Mouse (Mus musculus) v-Abl transformed pro-B cells (cell line): ENCODE results near the gene Plekha4.

Experiments
- in situ Hi-C, 2 experiments: fragments of 400-800 bp; cut with MboI; formaldehyde crosslinking; loops; one replicate each; pipeline ENCODE4 v1.15.1; 2025; ENCODE audit not compliant: unreplicated experiment in 2 of 2

Gene Plekha4

DNA sequence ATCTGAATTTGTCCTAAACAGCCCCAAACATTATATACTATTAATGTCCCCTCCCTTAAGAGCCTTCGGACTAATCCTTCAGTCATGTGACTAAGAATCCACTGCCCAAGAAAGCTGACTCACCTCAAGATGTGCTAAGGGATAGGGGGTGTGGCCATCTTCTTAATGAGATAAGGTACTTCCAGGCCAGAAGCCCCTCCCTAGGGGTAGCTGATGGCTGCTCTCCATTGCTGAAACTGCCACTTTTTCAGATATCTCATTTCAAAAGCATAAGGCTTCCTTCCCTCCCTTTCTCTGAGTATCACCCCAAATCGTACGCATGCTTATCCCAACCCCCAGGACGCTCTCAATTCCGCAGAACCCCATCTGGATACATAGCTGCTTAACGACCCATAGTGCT lies 17.6 kb upstream of the Plekha4 start:
- in situ Hi-C loops = loop anchor here in 1 of 2 experiments (25.0 kb wide), 1 partner anchor 1329 kb away; the partner anchor contains the start of gene Ldha

DNA sequence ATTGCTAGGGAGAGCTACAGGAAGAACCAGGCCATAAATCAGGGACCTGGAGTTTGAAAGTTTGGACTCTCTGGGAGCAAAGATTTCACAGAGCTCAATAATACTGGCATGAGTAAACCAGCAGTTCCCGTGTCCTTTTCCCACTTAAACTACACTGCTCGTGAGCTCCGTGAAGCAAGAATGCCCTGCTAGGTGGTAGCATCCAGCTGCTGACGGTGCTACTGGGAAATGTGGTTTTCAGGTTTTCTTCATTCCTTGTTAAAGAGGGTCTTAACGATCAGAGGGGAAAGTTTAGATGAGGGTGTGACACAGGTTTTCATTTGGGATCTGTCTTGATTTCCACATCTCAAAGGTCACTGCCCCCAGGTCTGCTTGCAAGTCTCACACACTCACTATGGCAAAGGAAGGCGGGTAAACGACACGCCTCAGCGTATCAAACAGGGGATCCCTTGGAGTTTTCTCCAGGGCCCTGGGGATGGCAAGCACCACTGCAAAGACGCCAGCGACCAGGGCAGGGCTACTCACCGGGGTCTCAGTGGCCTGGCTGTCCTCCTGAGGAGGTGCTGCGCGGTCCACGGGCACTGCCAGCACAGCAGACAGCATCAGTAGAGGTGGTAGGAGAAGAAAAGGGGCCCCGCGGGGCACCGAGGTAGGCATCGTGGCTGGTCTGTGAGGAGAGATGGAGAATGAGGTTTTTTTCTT lies 16.8 kb upstream of the Plekha4 start:
- in situ Hi-C loops = loop anchor here in 1 of 2 experiments (25.0 kb wide), 1 partner anchor 1328 kb away; the partner anchor contains the start of gene Ldha

DNA sequence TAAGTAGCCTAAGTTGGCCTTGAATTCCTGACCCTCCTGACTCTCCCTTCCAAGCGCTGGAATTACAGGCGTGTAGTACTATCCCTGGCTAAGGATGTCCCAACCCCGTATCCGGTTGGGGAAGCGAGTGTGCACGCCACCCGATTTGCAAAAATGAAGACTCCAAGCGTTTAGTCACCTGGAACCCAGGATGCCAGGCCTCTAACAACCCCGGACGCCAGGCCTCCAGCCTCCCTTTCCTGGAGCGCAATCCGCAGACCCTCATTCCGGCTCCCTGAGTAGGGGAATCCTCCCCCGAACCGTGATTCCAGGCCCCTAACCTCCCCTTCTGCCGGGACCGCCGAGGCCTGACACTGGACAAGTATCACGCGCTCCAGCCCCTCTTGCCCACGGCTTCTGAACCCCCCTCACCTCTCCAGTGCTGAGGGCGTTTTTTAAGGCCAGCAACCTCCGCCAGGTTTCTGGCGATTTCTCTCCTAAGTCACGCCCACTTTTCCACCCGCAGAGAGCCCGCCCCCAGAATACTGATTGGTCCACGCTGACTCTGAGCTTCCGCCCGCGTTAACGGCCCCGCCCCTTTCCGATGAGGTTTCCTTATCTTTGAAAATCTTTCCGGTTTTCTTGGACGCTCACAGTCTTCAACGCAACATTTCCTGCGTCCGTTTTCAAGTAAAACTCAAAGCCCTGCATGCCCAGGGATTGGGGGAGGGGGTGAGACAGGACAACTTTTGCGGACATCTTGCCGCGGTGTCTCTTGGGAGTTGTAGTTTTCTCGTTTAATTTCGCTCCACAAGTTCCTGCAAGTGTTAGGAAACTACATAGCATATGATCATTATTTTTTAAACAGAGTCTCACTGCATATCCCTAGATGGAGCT lies 16.0 kb upstream of the Plekha4 start, which contains the start of gene Nucb1:
TSS of gene Nucb1 (minus strand) at position 495 of the 876 bp plus-strand sequence.
- in situ Hi-C loops = loop anchor here in 1 of 2 experiments (25.0 kb wide), 1 partner anchor 1327 kb away; the partner anchor contains the start of gene Ldha

DNA sequence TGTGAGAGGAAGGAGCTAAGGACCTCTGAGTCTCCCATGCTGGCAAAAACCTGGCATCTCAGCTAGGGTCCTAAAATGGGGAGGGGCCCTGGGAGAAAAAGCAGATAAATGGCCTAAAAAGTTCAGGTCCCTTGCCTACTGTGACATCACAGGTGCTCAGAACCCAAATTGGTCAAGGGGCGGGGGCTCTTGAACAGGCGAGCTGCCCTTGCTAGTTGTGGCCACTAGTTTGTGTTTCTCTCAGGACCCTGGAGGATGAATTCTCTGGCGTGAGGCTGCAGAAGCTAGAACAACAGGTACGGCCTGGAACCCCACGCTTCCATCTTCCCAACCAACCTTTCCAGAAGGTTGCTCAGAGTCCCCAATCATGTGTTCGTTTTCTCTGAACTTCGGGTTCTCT lies 11.7 kb upstream of the Plekha4 start:
- in situ Hi-C loops = loop anchor here in 1 of 2 experiments (25.0 kb wide), 1 partner anchor 1323 kb away; the partner anchor contains the start of gene Ldha

DNA sequence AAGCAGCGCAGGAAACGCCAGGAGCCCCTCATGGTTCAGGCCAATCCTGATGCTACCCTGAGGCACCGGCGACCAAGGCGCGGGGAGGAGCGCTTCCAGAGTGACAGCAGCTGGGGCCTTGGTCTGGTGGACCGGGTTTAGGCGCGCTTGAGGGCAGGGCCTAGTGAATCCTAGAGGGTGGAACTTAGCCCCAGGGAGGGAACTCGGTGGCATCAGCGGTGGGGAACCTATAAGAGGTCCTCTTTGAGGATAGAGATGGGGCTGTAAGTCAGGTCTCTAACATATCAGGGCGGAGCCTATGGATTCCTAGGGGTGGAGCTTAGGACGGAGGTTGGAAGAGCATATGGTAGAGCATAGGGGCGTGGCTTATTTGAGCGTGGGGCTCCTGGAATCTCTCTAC lies 10.7 kb upstream of the Plekha4 start:
- in situ Hi-C loops = loop anchor here (5.0 to 25.0 kb wide), 3 partner anchors 38 to 1322 kb away; partner anchors contain the start of gene Ldha (in 1 of the 2)

DNA sequence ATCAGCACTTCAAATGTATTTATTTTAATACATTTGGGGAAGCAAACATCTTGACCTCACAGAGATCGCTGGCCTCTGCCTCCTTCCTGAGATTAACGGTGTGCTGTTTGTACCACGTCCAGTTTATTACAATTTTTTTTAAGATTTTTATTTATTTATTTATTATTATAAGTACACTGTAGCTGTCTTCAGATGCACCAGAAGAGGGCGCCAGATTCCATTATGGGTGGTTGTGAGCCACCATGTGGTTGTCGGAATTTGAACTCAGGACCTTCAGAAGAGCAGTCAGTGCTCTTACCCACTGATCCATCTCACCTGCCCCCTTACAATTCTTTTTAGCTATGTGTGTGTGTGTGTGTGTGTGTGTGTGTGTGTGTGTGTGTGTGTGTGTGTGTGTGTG lies 9.3 kb upstream of the Plekha4 start:
- in situ Hi-C loops = loop anchor here (5.0 to 25.0 kb wide), 3 partner anchors 40 to 1320 kb away; partner anchors contain the start of gene Ldha (in 1 of the 2)

DNA sequence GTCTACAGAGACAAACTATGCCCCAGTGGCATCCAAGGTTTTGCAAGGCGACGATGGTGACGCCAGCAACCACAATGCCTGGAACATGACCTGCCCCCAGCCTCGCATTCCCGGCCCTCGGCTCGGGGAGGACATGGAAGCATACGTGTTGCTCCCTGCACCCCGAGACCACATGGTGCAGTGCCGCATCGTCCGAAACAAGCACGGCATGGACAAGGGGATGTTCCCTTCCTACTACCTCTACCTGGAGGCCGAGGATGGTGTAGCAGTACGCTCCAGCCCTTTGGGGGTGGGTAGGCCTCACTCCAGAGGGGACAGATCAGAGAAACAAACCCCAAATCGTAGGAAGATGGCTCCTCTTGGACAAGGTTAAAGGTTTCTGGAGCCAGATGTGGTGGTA lies 7.5 kb upstream of the Plekha4 start:
- in situ Hi-C loops = loop anchor here (5.0 to 25.0 kb wide), 3 partner anchors 39 to 1319 kb away; partner anchors contain the start of gene Ldha (in 1 of the 2)

DNA sequence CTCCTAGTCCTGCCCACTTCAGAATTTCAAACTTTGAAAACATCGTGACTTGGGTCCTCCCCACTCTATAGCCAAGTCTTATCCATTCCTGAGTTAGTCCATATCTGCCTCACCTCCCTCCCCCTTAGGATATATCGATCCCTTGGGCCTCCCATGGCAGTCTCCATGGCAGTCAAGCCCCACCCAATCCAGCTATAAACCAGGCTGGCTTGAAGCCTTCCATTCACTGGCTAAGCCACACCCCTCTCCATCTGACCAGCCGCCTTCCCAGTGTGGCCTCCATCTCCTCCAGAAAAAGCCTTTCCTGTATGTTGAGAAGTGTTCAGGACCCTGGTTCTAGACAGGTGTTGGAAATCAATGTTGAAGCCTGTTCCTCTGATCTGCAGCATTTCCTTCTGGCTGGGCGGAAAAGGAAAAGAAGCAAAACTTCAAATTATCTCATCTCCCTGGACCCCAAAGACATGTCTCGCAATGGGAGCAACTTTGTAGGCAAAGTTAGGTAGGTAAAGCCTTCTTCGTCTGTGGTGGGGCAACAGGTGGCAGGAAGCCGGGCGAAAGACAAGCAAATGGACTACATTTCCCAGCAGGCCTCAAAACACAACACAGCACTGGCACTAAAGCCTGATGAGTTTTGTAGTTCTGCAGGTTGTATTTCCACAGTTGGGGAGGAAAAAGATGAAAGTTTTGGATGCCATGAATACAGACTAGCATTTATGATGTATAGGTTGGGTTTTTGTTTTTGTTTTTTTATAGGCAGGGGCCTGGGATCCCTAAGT lies 6.6 kb upstream of the Plekha4 start:
- in situ Hi-C loops = loop anchor here (5.0 to 25.0 kb wide), 3 partner anchors 38 to 1318 kb away; partner anchors contain the start of gene Ldha (in 1 of the 2)

DNA sequence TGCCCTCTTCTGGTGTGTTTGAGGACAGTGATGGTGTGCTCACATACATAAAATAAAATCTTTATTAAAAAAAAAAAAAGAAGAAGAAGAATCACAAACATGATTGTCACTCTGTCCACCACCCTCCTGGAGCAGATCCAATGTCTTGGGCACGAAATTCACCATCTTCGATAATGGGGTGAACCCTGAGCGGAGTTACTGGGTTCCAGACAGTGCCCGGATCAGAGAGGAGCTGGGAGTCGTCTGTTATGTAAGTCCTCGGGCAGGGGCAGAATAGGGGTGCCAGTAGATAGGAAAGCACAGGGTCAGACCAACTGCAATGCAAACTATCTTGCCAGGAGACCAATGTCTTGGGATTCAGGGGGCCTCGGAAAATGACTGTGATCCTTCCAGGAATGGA lies 5.5 kb upstream of the Plekha4 start:
- in situ Hi-C loops = loop anchor here in 1 of 2 experiments (25.0 kb wide), 1 partner anchor 1317 kb away; the partner anchor contains the start of gene Ldha

DNA sequence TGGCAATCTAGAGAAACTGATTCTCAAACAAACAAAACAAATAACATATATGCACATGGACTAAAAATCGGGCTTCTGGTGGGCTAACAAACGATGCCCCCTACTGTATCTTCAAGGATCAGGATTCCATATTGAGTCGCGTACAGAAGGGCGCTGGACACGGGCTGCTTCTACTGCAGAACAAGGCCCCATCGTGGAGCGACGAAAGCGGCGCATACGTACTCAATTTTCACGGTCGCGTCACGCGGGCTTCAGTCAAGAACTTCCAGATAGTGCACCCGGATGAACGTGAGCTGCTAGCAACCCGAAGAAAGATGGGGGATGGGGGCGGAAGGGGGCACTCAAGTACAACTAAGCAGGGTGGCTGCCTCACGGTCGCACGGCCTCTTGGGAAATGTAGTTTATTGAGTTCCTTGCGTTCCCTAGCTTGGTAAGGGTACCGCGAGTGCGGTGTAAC lies 4.4 kb upstream of the Plekha4 start:
- in situ Hi-C loops = loop anchor here in 1 of 2 experiments (25.0 kb wide), 1 partner anchor 1316 kb away; the partner anchor contains the start of gene Ldha

DNA sequence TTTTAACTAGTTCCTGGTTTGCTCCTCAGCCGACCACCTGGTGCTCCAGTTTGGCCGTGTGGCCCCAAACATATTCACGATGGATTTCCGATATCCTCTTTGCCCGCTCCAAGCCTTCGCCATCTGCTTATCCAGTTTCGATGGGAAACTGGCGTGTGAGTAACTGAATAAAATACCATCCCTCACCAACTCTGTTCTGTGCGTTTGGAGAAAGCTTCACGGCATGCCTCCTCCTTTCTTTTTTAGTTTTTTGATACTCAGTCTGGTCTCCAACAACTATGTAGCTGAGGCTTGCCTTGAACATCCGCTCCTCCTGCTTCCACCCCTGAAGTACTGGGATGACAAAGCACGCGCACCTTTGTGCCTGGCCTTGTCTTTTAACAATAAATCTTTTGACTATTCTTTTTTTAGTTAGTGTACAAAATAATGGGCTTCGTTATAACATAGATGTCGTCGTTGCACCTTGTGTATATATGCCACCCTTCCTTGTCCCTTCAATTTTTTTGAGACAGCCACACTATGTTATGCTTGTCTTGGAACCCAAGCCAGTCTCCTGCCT lies 3.9 kb upstream of the Plekha4 start:
- in situ Hi-C loops = loop anchor here in 1 of 2 experiments (25.0 kb wide), 1 partner anchor 1315 kb away; the partner anchor contains the start of gene Ldha

DNA sequence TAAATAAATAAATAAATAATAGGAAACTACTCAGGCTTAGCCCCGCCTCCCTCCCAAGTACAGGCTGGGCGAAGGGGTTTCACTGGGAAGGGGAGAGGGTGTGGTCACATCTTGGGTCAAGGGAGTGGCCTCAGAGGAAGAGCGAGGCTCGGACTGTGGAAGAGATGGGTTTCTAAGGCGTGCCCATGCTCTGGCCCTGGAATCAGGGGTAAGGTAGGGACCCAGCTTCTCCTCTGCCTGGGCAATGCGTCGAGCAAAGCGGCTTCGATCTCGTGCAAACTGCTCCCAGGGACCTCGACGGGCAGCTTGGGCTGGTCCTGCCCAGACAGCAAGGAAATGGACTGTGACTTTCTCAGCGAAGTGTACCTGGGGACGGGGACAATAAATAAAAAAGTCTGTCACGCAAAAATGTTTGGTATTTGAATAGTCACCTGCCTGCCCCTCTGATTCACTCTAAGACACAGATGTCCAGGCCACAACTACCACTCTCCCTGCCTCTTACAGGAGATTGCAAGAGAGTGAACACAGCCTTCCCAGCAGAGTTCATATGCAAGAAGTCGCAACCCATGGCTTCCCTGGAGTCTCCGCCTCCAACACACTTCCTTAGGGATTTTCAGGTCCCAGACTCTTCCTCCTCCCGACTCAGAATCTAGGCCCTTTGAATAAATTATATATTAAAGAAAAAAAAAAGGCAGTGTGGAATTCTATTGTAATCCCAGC lies 3.0 kb upstream of the Plekha4 start:
- in situ Hi-C loops = loop anchor here in 1 of 2 experiments (25.0 kb wide), 1 partner anchor 1314 kb away; the partner anchor contains the start of gene Ldha

DNA sequence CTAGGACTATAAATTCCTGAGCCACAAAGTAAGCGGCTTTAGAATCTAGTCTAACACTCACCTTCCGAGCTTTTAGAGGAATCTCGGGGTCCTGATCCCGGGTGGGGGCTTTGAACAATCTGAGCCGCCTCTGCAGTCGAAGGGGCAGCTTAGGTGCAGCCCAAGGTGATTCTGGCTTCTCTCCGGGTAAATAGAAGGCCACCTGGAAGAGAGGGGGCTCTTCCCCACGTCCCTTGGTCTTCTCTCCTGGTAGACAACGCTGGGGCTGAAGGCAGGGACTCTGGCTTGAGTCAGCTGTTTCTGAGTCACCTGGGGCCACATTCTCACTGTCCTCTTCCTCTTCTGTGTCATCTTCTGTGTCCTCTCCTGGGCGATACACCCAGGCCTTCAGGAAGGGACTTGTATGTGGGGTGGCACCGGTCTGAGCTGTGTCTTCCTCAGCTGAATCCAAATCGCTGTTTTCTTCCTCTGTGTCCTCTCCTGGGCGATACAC lies 2.4 kb upstream of the Plekha4 start:
- in situ Hi-C loops = loop anchor here in 1 of 2 experiments (25.0 kb wide), 1 partner anchor 1314 kb away; the partner anchor contains the start of gene Ldha

DNA sequence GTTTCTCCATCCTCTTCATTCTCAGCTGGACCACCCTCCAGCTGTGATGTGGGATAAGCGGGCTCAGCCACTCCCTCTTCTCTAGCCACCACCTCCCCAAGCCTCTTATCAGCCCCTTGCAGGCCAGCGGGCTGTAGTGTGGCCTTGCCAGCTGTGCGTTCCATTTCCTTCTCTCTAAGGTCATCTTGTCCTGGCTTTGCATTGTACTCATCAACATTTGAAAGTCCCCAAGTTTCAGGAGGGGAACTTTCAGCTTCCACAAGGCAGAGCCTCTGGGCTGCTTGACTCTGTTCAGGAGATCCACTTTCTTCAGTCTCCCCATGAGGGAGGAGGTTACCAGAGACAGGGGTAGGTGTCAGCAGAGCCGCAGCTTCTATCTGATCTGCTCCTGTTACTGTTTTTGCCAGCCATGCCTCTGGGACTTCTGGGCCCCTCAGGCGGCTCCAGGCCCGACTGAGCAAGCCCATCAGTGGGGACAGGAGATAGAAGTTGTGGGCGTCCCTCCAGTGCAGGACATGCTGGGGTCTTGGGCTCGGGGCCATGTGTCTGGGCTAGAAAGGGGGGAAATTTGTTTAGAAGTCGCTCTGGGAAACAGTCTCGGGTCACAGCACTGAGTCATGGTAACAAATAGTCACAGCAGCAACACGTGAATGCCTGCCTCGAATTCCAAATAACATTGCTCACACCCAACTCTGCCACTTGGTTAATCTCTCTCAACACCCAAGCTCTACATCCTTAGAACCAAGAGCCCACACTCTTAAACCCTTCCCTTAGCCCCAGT lies 1.1 kb upstream of the Plekha4 start:
- in situ Hi-C loops = loop anchor here in 1 of 2 experiments (5.0 to 25.0 kb wide), 2 partner anchors 48 to 1312 kb away; partner anchors contain the start of gene Ldha

DNA sequence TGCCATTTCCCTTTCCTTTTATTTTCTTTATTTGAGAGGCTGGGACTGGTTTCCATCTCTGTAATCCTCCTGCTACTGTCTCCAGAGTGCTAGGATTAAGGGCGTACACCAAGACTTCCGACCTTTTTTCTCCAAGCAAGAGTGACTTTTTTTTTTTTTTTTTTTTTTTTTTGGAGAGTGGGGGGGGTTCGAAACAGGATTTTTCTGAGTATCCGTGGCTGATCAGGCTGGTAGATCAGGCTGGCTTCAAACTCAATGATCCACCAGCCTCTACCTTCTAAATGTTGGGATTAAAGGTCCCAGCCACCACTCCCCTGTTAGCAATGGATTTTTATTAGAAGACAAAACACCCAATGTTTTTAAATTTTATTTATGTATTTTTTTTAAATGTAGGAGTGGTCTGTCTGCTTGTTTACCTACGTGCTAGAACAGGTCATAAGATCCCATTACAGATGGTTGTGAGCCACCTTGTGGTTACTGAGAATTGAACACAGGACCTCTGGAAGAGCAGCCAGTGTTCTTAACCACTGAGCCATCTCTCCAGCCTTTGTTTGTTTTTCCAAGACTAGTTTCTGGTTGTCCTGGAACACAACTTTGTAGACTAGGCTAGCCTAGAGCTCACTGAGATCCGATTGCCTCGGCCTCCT lies 467 bp downstream of the Plekha4 start:
- in situ Hi-C loops = loop anchor here in 1 of 2 experiments (5.0 kb wide), 1 partner anchor 49 kb away; no protein-coding TSS in a partner anchor

DNA sequence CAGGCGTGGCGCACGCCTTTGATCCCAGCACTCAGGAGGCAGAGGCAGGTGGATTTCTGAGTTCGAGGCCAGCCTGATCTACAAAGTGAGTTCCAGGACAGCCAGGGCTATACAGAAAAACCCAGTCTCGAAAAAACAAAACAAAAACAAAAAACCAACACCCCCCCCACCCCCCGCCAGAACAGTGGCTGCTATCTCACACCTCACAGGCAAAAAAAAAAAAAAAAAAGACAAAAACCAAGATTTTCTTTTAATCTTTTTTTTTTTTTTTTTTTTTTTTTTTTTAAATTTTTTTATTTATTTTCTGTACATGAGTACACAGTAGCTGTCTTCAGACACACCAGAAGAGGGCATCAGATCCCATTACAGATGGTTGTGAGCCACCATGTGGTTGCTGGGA lies 1.0 kb downstream of the Plekha4 start:
- in situ Hi-C loops = loop anchor here in 1 of 2 experiments (5.0 kb wide), 1 partner anchor 50 kb away; no protein-coding TSS in a partner anchor

DNA sequence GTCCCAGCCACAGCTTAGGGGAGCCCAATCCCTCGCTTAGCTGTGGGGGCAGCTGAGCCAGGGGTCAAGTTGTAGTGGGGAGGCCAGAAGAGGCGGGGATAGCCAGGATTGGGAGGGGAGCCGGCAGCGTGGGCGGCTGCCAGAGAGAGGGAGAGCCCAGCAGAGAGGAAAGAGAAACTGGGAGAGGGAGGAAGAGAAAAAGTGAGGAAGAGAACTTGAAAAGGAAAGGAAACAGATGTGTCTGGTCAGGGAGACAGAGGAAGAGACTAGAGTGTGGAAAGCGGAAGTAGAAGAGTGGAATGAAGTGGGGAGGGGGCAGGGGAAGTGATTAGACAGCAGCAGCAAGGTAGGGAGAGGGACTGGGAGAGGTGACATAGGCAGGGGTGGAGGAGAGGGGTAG lies 3.3 kb downstream of the Plekha4 start:
- in situ Hi-C loops = loop anchor here in 1 of 2 experiments (5.0 kb wide), 1 partner anchor 52 kb away; no protein-coding TSS in a partner anchor
